Mouse (Mus musculus) thymus, postnatal 25 days (tissue): ENCODE results near the gene Morc1.

Experiments
- DNase-seq: peaks from one replicate; pipeline ENCODE4 v3.0.0; 2022

The Morc1 gene

GRCm38 (mm10) chr16:48479266-48479848, 48.3 kb downstream of the Morc1 start:
- no peak for DNase-seq

- DNase-seq, result no peak
These were observed 85.9 kb downstream of the Morc1 start for GRCm38 (mm10) chr16:48516776-48517499.

GRCm38 (mm10) chr16:48519569-48519968, 88.5 kb downstream of the Morc1 start:
- no peak for DNase-seq

- no peak for DNase-seq
These were observed 106.1 kb downstream of the Morc1 start for GRCm38 (mm10) chr16:48537108-48537507.

- no peak for DNase-seq
These were observed 131.4 kb downstream of the Morc1 start for GRCm38 (mm10) chr16:48562290-48563080.

- DNase-seq, result peak; percentile 66
These were observed 139.3 kb downstream of the Morc1 start for GRCm38 (mm10) chr16:48570354-48570753.

GRCm38 (mm10) chr16:48574072-48574471, 143.0 kb downstream of the Morc1 start:
- DNase-seq, result no peak

- no peak for DNase-seq
These were observed 143.5 kb downstream of the Morc1 start for GRCm38 (mm10) chr16:48574499-48574898.

GRCm38 (mm10) chr16:48585369-48585768, 154.3 kb downstream of the Morc1 start:
- peak; percentile 39 for DNase-seq

GRCm38 (mm10) chr16:48594457-48594856, 163.4 kb downstream of the Morc1 start:
- peak; percentile 69 for DNase-seq

- DNase-seq, result no peak
These were observed 164.2 kb downstream of the Morc1 start for GRCm38 (mm10) chr16:48595216-48595615.

GRCm38 (mm10) chr16:48603735-48604211, 172.7 kb downstream of the Morc1 start:
- no peak for DNase-seq

- DNase-seq, result no peak
These were observed 175.5 kb downstream of the Morc1 start for GRCm38 (mm10) chr16:48606476-48607038.

GRCm38 (mm10) chr16:48608224-48608623, 177.2 kb downstream of the Morc1 start:
- no peak for DNase-seq

GRCm38 (mm10) chr16:48610866-48611265, 179.8 kb downstream of the Morc1 start:
- no peak for DNase-seq

GRCm38 (mm10) chr16:48611436-48611835, 180.4 kb downstream of the Morc1 start:
- no peak for DNase-seq

GRCm38 (mm10) chr16:48613783-48614182, 182.7 kb downstream of the Morc1 start:
- DNase-seq, result no peak

GRCm38 (mm10) chr16:48620510-48620909, 189.5 kb downstream of the Morc1 start:
- no peak for DNase-seq

GRCm38 (mm10) chr16:48621019-48621418, 190.0 kb downstream of the Morc1 start:
- DNase-seq, result no peak

GRCm38 (mm10) chr16:48623447-48623846, 192.4 kb downstream of the Morc1 start:
- DNase-seq, result peak; percentile 54

- DNase-seq, result no peak
These were observed 195.1 kb downstream of the Morc1 start for GRCm38 (mm10) chr16:48626186-48626585.

GRCm38 (mm10) chr16:48627296-48627695, 196.3 kb downstream of the Morc1 start:
- DNase-seq, result peak; percentile 52

- DNase-seq, result no peak
These were observed 198.7 kb downstream of the Morc1 start for GRCm38 (mm10) chr16:48629710-48630109.
